Mouse (Mus musculus) limb, embryonic 10.5 days (tissue): ENCODE results near the gene Fgf2. TPM values are rescaled to one million over a fixed set of nuclear protein-coding genes. Genes with fewer than 3 reads are reported as not detected.

Source experiments
- DNase-seq: peaks from one replicate; pipeline ENCODE4 v3.0.0-alpha.2; 2017; ENCODE audit warnings: low spot score
- H3K27ac ChIP-seq: fragments of 300-500 bp; sonication (generic); 2 replicates; pipeline ENCODE4 v1.5.1; 2016; ENCODE audit warnings: mild to moderate bottlenecking
- H3K27me3 ChIP-seq: fragments of 300-500 bp; sonication (generic); 2 replicates; pipeline ENCODE4 v1.6.1; 2016; ENCODE audit warnings: low read depth, mild to moderate bottlenecking; ENCODE audit not compliant: poor library complexity, severe bottlenecking
- H3K36me3 ChIP-seq: fragments of 300-500 bp; sonication (generic); 2 replicates; pipeline ENCODE4 v1.6.1; 2016; ENCODE audit warnings: mild to moderate bottlenecking, moderate library complexity
- H3K4me1 ChIP-seq: fragments of 300-500 bp; sonication (generic); 2 replicates; pipeline ENCODE4 v1.6.1; 2016
- H3K4me3 ChIP-seq: fragments of 300-500 bp; sonication (generic); 2 replicates; pipeline ENCODE4 v1.5.1; 2016; ENCODE audit warnings: mild to moderate bottlenecking, moderate library complexity
- H3K9me3 ChIP-seq: fragments of 300-500 bp; sonication (generic); replicated peaks from 2 replicates; pipeline ENCODE4 v1.6.1; 2016; ENCODE audit warnings: mild to moderate bottlenecking
- WGBS: fragments of 180-500 bp; shearing (Covaris S2); methylation state at CpG from one replicate; pipeline ENCODE4 v1.1.7; 2016; 5-methylcytosine and 5-hydroxymethylcytosine counted together
- polyA plus RNA-seq: library from polyadenylated mRNA; unstranded; fragments of >200 nt; fragmentation: Nextera tagmentation; extraction: Ambion mirVana; gene quantifications from 2 replicates; pipeline ENCODE4 v1.2.1, GENCODE M21; 2016

Fgf2 gene
- polyA plus RNA-seq, 1 experiment from 2014 or later = 0.98 TPM

DNA sequence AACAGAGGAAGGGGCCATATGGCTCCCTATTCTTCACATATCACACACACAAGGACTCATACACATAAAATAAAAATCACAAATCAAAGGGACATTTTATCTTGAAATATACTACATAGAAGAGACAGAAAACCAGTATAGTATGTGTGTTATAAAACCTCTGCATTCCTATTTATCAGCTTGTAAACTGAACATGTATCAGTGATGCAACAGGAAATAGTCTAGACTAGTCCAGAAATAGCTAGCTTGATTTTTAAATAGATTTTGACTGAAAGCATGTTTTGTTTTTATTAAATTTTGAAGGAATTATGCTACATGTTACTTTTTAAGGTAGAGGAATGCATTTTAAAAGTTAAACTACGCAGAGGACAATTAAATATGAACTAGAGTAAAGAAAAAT is 18.2 kb upstream of the Fgf2 start:
- no peaks in the 10 kb centered on the region for H3K27me3 ChIP-seq
- no peak overlapping the region for H3K4me3 ChIP-seq
- no peaks in the 10 kb centered on the region for H3K9me3 ChIP-seq
- H3K36me3 ChIP-seq = no peaks in the 10 kb centered on the region
- no peak for DNase-seq
- WGBS = 86% methylated on average over 1 of the region's 1 CpGs
- no peaks in the 10 kb centered on the region for H3K4me1 ChIP-seq
- no peak overlapping the region for H3K27ac ChIP-seq

DNA sequence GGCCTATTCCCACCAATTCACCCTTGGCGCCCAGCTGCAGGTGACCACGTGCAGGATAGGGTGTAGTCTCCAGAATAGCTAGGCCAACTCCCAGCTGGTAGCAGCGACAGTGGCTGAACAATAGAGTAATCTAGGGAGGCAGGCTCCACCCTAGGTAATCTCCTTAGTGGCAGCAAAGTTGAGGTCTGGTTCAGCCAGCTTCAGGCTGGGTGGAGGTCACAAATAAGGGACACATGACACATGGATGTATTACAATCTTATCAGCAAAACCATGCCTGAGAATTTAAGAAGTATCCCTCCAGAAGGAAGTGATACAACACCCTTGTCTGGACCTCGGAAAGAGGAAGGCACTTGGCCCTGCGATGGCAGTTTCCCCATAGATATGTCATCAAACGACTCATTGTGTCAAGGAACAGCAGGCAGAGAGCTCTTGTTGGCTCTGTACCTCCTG is 16.1 kb upstream of the Fgf2 start:
- Histone ChIP-seq H3K4me1 (no peaks in the 10 kb centered on the region), H3K27me3 (no peaks in the 10 kb centered on the region), H3K27ac (no peak overlapping the region), H3K4me3 (no peak overlapping the region), H3K36me3 (no peaks in the 10 kb centered on the region), H3K9me3 (no peaks in the 10 kb centered on the region)
- WGBS = 77% methylated on average over 6 of the region's 6 CpGs
- DNase-seq = no peak

DNA sequence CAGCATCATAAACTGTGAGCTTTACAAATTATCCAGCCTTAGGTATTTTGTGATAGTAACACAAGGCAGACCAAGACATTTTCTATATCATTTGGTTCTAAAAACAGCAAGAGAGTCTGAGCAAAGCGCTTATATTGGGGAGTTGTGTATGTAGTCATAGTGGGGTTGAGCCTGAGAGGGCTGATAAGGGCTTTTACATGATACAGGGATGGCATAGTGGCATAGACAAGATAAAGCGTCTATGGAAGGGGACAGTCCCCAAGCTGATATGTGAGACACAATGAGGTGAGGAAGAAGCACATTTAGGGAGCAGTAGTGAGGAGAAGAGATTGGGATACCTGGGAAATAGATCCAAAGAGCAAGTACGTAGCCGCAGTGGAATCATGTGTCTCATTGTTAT is 14.1 kb upstream of the Fgf2 start:
- Histone ChIP-seq H3K36me3 (no peaks in the 10 kb centered on the region), H3K9me3 (no peaks in the 10 kb centered on the region), H3K4me3 (no peak overlapping the region), H3K4me1 (no peaks in the 10 kb centered on the region), H3K27ac (no peak overlapping the region), H3K27me3 (no peaks in the 10 kb centered on the region)
- WGBS = 94% methylated on average over 4 of the region's 4 CpGs
- no peak for DNase-seq

DNA sequence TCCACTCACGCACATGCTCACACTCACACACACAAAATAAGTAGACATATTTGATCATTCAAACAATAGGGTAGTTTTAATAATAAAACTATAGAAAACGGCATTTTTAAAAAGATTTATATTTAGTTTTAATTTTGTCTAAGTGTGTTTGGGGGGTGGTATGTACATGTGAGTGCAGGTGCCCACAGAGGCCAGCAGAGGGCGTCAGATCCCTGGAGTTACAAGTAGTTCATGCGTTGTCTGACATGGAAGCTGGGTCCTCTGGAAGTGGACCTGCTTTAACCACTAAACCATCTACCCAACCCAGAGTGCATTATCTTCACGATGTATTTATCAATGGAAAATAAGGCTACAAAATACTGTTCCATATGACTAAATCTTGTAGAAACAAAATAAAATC is 7.0 kb upstream of the Fgf2 start:
- peaks cover 4% of the 10 kb centered on the region; the same call in 1 of the 2 replicates for H3K4me1 ChIP-seq
- H3K4me3 ChIP-seq = no peak overlapping the region
- 57% methylated on average over 5 of the region's 5 CpGs for WGBS
- H3K9me3 ChIP-seq = no peaks in the 10 kb centered on the region
- H3K27ac ChIP-seq = no peak overlapping the region
- H3K27me3 ChIP-seq = peaks cover 9% of the 10 kb centered on the region; the same call in 1 of the 2 replicates
- DNase-seq = no peak
- no peaks in the 10 kb centered on the region for H3K36me3 ChIP-seq

DNA sequence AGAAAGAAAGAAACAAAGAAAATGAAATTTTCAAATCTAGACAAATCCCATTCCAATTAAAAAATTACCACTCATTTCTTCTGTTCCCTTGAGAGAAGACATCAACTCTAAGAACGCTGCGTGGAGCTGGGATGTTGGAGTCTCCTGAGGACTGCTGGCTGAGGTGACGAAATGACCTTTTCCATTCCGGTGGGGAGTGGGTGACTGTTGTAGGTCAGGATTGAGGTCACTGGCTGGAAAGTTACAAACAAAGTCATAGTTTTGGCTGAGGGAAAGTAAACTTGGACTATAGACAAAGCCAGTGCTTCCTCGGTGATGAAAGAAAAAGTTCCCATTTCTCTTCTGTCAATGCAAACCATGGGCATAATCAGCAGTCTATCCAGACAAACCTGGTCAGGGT is 5.3 kb upstream of the Fgf2 start:
- no peak for DNase-seq
- no peak overlapping the region for H3K27ac ChIP-seq
- H3K4me3 ChIP-seq = no peak overlapping the region
- peaks cover 26% of the 10 kb centered on the region for H3K27me3 ChIP-seq
- H3K36me3 ChIP-seq = no peaks in the 10 kb centered on the region
- 78% methylated on average over 5 of the region's 5 CpGs for WGBS
- H3K9me3 ChIP-seq = no peaks in the 10 kb centered on the region
- peaks cover 8% of the 10 kb centered on the region for H3K4me1 ChIP-seq

DNA sequence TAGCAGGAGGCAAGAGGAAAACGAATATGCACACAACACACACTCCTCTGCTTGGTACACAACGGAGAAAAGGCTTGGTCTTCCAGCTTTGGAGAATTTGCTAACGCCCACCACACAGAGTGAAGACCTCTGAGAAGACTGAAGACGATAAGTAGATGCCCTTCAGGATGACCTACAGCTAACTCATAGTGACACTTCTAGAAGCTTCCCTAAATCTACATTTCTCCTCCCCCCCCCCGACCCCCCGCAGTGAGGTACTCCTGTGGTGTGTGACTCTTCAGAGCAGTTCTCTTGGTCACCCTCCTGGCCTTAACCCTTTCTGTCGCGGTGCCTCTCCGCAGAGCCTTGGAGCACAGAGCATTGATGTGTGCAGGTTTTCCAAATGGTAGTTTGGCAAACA is 475 bp upstream of the Fgf2 start:
- peaks cover 58% of the 10 kb centered on the region for H3K27me3 ChIP-seq
- H3K4me3 ChIP-seq = peak overlapping the region; percentile 92
- H3K4me1 ChIP-seq = peaks cover 23% of the 10 kb centered on the region
- no peak overlapping the region for H3K27ac ChIP-seq
- DNase-seq = no peak
- WGBS = 34% methylated on average over 9 of the region's 9 CpGs
- H3K36me3 ChIP-seq = no peaks in the 10 kb centered on the region
- no peaks in the 10 kb centered on the region for H3K9me3 ChIP-seq

DNA sequence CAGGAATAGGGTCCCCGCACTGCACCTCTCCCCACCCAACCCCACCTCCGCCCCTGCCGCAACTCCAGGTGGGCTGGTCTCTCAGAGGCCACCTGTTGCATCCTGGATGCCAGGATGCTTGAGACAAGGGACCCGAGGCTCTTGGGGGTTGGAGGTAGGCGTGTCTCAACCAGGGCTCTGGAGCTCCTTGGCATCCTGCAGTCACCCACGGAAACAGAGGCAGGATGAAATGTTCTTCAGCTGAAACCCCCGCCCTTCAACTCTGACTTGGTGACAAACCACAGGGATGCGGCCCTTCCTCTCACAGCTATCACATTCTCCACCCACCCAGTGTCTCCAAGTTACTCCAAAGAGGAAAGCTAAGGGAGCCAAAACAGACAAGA is 1.0 kb downstream of the Fgf2 start:
- Histone ChIP-seq H3K4me3 (peak overlapping the region; percentile 92), H3K27ac (peak overlapping the region; percentile 90), H3K27me3 (peaks cover 58% of the 10 kb centered on the region), H3K36me3 (no peaks in the 10 kb centered on the region), H3K4me1 (peaks cover 27% of the 10 kb centered on the region), H3K9me3 (no peaks in the 10 kb centered on the region)
- 7% methylated on average over 8 of the region's 8 CpGs for WGBS
- peak; percentile 49 for DNase-seq

DNA sequence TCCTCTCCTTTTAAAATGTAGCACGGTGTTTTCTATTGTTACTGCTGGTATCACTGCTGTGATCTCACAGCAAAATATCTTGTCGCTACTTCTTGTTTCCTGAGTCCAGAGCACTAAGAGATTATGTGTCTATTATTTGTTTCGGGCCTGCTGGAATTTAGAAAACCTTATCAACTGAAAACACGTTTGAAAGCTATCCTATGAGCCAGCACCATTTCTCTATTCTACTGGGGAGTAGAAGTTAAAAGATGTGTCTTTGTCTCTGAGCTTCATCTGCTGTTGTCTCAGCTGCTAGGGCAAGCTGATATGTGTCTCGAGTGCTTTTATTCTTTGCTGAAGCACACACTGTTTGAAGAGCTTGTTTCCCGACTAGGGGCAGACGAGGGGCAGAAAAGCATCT is 2.2 kb downstream of the Fgf2 start:
- 78% methylated on average over 7 of the region's 7 CpGs for WGBS
- Histone ChIP-seq H3K9me3 (no peaks in the 10 kb centered on the region), H3K27ac (no peak overlapping the region), H3K27me3 (peaks cover 57% of the 10 kb centered on the region), H3K4me3 (no peak overlapping the region), H3K36me3 (no peaks in the 10 kb centered on the region), H3K4me1 (peaks cover 39% of the 10 kb centered on the region)
- DNase-seq = no peak

DNA sequence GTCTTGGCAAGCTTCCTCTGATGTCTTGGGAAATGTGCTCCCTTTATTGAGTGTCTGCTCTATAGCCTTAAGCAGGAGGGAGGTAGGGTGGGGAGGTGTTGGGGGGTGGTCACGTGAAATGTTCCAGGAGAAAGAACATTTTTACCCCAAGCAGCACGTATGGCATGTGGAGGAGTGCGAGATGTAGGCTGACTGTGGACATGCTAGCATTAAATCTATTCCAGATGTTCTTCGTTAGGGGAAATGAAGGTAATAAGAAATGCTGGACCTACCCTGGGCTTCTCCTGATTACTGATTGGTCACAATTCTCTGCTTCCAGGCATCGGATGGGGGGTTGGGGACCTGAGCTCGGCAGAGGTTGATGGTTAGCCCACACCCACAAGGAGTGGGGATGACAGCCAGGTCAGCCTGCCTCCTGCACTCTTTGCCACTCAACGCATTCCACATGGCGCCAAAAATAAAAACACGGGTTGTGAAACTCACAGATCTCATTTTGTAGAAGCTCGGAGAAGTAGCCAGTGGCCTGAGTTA is 5.9 kb downstream of the Fgf2 start:
- peaks cover 23% of the 10 kb centered on the region for H3K4me1 ChIP-seq
- H3K9me3 ChIP-seq = no peaks in the 10 kb centered on the region
- peak; percentile 56 for DNase-seq
- peak overlapping the region; percentile 80 for H3K27ac ChIP-seq
- no peaks in the 10 kb centered on the region for H3K36me3 ChIP-seq
- H3K4me3 ChIP-seq = no peak overlapping the region
- H3K27me3 ChIP-seq = peaks cover 23% of the 10 kb centered on the region
- WGBS = 43% methylated on average over 10 of the region's 10 CpGs

DNA sequence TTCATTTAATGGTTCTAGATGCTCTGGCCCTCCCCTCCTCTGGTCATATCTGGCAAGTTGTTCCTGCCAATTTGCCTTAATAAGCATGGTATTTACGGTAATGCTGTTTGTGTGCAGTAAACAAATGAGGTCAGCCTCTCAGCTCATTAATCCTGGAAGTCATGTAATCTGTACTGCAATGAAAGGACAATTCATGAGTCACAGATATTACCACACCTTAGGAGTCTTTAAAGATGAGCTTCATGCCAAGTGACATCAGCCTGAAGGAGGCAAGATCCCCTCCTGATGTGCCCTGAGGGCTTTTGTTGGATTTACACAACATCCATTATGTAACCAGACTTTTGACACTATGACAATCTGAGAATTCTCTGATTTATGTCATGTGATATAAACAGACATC is 6.6 kb downstream of the Fgf2 start:
- H3K9me3 ChIP-seq = no peaks in the 10 kb centered on the region
- no peak overlapping the region for H3K4me3 ChIP-seq
- peaks cover 16% of the 10 kb centered on the region for H3K27me3 ChIP-seq
- no peak for DNase-seq
- peaks cover 20% of the 10 kb centered on the region for H3K4me1 ChIP-seq
- WGBS = 88% methylated on average over 1 of the region's 1 CpGs
- H3K36me3 ChIP-seq = no peaks in the 10 kb centered on the region
- H3K27ac ChIP-seq = peak overlapping the region; percentile 80

DNA sequence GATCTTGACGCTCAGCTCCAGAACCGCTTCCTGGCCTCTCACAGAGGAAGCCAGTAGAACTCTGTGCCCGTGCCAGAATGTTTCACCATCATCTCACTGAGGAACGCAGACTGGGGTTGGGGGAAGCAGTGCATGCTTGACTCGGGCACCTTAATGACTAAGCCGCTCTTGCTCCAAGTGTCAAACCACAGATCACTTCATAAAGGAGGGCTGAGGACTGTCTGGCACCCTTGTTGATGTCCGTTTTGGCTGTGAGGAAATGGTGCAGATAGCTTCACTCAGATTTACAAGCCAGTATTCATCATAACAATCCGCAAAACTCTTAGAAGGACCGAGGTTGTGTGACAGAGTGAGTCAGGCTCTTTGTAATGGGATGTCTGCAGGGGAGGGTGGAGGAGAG is 12.6 kb downstream of the Fgf2 start:
- Histone ChIP-seq H3K27me3 (no peaks in the 10 kb centered on the region), H3K9me3 (no peaks in the 10 kb centered on the region), H3K4me1 (no peaks in the 10 kb centered on the region), H3K4me3 (no peak overlapping the region), H3K36me3 (no peaks in the 10 kb centered on the region), H3K27ac (no peak overlapping the region)
- DNase-seq = no peak
- WGBS = 86% methylated on average over 9 of the region's 9 CpGs

DNA sequence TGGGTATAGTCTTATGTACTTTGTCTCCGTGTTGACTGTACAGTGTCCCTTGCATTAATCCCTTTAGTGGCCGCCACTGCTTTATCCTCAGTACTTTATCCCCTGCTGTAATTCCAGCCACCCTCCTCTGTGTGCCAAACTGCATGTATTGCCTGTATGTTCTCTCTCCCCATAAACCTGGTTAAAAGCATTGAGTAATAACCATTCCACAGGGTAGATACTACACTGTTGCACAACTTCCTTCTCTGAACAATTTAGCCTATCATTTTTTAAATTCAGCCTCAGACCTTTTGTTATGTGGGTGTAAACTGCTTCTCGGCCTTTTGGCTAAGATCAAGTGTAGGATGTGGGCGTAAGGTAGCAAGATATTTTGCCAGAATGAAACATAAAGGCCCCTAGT is 17.0 kb downstream of the Fgf2 start:
- H3K27ac ChIP-seq = no peak overlapping the region
- H3K4me1 ChIP-seq = peaks cover 6% of the 10 kb centered on the region; the same call in 1 of the 2 replicates
- no peak for DNase-seq
- no peaks in the 10 kb centered on the region for H3K9me3 ChIP-seq
- H3K4me3 ChIP-seq = no peak overlapping the region
- WGBS = 84% methylated on average over 4 of the region's 4 CpGs
- no peaks in the 10 kb centered on the region for H3K36me3 ChIP-seq
- no peaks in the 10 kb centered on the region for H3K27me3 ChIP-seq

DNA sequence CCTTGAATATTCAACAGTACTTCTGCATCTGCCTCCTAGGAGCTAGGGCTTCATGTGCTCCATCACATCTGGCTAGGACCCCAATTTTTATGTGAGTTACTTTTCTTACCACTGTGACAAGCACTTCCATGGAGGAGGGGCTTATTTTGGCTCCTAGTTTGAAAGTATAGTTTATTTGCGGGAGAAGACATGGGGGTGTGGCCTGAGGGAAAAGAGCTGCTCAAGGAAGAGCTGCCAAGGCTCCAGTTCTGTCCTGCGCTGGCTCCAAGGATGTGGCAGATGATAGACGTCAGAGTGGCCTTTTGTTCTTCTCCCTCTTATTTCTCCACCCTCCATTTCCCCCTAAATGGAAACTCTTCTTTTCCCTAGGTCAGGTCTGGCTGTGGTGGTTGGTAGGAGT is 17.8 kb downstream of the Fgf2 start:
- Histone ChIP-seq H3K36me3 (no peaks in the 10 kb centered on the region), H3K27ac (no peak overlapping the region), H3K9me3 (no peaks in the 10 kb centered on the region), H3K27me3 (no peaks in the 10 kb centered on the region), H3K4me1 (peaks cover 10% of the 10 kb centered on the region), H3K4me3 (no peak overlapping the region)
- no peak for DNase-seq
- 57% methylated on average over 3 of the region's 3 CpGs for WGBS

DNA sequence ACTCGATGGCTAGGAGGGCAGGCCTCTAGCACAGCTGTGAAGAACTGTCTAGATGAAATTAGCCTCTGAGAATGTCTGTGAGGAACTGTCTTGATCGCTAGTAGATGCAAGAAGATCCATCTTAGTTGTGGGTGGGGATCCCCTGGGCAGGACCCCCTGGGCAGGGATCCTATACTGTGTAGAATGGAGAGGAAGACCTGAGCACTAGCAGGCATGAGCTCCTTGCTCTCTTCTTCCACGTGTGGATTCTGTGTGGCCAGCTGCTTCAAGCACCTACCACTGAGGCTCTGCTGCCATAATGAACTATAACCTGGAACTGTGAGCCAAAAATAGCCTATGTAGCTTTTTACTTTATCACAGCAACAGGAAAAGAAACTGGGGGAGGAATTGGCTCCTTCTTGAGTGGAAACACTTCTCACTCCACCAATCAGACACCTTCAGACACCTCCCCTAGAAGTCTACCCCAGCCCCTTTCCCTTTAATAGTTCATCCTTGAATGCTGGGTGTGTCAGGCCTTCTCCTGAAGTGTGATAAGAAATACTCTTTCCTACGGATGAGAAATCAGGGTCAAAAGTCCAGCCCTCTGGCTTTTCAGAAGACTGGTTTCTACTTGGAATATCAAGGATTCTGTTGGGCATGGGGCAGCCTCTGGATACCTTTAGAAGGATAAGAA is 18.4 kb downstream of the Fgf2 start:
- Histone ChIP-seq H3K27ac (no peak overlapping the region), H3K36me3 (no peaks in the 10 kb centered on the region), H3K27me3 (no peaks in the 10 kb centered on the region), H3K4me1 (peaks cover 10% of the 10 kb centered on the region), H3K4me3 (no peak overlapping the region), H3K9me3 (no peaks in the 10 kb centered on the region)
- no peak for DNase-seq
- 71% methylated on average over 4 of the region's 4 CpGs for WGBS
